Mouse (Mus musculus) heart, postnatal 4 days (tissue): Measurements from ENCODE around the gene Dnajb14. TPM values are rescaled to one million over a fixed set of nuclear protein-coding genes. Genes with fewer than 3 reads are reported as not detected.
"Not testable (repeated sequence)": the region's sequence is repeated elsewhere in the genome, so short reads cannot be mapped to it uniquely, and the experiment has no call there.

Experiments
- DNase-seq: peaks from one replicate; pipeline ENCODE4 v3.0.0; 2021
- total RNA-seq, 2 experiments: library from RNA; stranded (reverse); gene quantifications; 2 replicates each; pipeline ENCODE4 v1.2.3; 2021

Gene Dnajb14
- total RNA-seq, 2 experiments from 2014 or later, result 10.6 to 11.8 TPM

DNA sequence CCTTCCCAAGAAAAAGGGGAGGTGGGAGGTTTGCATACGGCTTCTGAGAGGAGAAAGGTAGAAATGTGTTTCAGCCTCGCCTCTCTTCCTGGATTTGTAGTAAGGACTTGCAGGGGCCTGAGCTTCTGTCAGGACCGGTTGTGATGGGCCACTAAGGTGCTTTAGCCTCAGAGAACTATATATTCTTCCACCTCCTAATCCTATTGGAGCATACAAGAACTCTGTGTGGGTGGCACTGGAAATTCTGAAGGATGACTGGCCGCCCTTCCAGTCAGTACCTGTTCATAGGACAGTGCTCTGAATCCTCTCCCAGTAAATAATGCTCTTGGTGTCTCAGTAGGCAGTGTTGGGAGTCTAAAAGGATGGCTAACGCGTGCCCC, 51.4 kb downstream of the Dnajb14 start:
- no peak for DNase-seq

DNA sequence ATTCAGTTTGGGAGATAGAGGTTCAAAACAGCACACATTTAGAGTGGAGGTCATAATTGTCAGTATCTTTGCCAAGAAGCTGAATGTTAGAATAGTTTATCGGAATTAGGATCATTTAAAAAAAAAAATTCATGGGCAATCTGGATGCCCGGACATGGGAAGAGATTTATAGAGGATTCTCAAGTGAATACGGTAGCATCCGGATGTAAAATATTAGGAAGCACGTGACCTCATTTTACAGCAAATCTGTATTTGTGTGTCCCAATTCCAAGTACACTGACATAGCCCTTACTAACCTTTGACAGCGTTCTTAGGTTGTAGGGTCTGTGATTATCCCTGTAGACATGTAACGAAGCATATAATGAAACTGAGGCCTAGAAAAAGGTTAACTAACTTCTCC, 51.9 kb downstream of the Dnajb14 start:
- DNase-seq, result no peak

DNA sequence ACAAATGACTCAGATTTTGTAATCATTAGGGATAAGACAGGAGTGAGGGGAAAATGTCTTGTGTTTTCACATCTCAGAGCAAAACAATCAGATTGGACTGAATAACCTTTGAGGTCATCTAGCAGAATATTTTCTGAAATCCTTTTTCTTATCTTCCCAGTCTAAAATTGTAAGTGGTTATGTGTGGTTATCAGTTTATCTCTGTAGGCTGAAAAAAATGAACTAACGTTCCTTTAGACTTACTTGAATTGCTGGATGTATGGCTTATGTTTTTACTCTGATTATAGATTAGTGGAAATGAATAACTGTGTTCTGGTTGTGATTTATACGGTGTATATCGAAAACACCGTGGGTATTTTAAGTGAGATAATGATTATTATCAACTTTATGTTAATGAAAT, 53.1 kb downstream of the Dnajb14 start:
- no peak for DNase-seq

DNA sequence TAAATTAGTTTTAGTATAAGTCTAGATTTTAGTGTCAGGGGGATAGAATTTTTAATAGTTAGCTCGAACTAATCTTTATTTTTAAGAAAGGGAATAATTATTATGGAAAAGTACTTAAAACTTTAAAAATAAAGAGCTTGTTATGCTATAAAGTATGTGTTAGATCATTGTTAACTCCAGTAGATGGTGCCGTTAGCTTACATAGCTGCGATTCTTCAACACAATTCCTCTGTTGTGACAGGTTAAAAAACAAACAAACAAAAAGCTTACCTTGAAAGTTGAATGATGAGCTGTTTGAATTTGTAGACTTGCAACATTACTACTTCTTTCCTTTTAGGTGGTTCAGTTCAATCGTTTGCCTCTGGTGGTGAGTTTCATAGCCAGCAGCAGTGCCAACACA, 59.5 kb downstream of the Dnajb14 start:
- no peak for DNase-seq

DNA sequence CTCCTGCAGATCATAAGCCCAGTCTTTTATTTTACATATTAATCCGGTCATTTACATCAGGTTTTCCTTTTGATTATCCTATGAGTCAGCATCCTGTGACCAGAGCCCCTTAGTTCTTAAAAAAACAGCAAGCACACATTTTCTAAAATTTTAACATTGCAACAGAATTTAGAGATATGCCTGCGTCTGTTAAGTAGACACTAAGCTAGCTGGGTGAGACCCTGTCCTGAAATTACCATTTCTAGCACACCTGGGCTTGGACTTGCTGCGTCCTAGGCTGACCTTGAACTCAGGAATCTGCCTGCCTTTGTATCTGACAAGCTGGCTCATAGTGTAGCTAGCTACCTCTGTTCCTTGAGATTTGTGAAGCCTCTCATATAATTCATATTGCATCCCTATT, 62.5 kb downstream of the Dnajb14 start:
- no peak for DNase-seq

DNA sequence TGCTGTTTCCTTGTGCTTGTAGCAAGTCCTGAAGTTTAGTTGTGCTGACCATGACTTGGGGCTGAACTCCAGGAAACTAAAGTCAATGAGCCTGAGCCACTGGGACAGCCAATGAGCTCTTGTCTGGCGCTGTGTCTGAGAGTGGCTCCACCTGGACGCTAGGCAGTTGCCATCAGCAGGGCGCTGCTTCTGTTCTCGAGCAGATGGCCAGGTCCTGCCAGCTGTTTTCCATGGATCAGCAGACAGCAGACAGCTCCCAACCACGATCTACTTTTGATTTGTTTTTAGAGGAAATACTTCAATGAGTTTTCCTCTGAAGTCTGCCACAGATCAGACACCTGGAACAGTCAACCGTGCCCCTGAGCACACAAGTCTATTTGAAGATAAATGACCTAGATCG, 65.3 kb downstream of the Dnajb14 start:
- DNase-seq, result no peak

DNA sequence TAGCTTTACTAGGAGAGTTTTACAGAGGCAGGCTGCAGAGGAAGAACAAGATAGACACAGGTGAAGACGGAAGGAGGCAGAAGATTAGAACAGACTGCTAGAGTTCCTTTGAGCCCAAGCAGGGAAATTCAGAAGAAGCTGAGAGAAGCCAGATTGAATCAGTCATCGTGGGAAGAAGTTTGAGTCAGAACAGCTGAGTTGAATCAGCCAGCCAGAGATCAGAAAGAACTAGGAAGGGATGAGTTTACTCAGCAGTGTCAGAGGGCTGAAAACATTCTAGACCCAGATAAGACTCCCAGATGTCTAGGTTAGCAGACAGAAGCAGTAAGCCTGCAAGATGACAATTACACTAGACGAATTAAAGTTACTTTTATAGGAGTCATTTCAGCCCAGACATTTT, 66.5 kb downstream of the Dnajb14 start:
- DNase-seq, result no peak

DNA sequence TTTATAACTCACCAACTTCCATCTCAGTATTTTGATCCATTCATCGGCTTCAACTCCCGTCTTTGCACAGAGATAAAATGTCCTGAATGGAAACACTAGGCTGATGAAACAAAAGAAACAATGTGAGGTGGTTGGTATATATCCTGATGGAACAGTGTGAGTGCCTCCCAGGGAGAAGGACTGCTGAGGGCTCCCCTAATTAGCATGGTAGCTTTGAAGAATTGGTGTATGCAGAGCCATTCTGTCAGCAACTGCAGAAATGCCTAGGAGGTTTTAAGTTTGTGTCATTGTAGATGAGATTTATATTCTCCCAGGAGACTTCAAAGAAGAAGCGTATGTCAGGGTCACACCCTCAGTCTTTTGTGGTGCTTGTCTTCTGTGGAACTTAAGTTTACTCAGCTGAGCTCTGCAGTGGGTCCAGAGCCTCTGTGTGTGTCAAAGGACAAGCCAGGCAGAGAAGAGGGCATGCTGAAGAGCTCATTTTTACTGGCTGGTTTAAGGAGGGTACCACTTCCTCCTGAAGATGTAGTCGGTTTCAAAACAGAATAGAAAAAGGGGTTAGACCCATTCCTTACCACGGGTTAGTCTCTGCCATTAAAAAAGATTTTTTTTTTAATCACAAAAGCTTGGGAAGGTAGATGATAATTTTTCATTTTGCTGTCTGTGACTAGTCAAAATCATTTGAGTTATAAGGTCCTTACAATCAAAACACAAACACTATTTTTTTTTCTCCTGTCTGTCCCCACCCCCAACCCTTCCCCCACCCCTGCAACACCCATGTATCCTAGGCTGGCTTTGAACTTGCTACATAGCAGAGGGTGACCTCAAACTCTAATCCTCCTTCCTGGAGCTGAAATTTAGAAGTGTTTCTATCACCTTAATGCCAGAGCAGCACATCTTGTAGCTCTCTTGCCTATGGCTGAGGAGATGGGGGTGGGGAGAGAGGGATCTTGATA, 68.4 kb downstream of the Dnajb14 start:
- DNase-seq, result no peak

DNA sequence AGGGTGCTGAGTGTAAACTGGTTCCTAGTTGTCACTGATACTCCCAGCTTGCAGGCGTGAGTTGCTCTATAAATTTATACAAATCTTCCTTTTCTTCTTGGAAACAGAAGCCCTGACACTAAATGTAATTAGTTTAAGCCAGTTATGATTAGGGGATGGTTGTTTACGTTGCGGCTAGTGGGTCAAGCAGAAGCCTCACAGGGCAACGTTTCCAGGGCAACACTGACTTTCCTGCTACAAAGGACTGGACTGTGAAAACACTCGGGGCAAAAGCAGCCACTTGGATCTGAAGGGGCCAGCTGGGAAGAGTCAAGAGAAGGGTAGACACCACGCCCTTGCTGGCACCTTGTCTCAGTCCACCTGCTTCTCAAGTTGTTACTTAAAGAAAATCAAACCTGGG, 69.1 kb downstream of the Dnajb14 start:
- DNase-seq, result no peak

DNA sequence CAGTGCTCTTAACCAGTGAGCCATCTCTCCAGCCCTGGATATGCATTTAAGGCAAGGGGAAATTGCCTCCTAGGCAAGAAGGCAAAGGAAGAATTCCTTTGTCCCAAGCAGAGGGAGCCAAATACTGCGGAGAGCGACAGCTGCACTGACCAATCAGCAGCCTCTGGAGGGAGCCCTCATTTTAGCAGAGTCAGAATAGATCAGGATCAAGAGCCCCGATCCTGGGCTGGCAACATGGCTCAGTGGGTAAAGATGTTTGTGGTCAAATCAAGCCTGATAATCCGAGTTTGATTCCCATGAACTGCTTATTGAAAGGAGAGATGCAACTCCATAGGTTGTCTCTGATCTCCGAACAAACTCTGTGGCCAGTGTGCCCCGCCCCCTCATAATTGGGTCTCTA, 71.1 kb downstream of the Dnajb14 start:
- DNase-seq, result peak; percentile 80

DNA sequence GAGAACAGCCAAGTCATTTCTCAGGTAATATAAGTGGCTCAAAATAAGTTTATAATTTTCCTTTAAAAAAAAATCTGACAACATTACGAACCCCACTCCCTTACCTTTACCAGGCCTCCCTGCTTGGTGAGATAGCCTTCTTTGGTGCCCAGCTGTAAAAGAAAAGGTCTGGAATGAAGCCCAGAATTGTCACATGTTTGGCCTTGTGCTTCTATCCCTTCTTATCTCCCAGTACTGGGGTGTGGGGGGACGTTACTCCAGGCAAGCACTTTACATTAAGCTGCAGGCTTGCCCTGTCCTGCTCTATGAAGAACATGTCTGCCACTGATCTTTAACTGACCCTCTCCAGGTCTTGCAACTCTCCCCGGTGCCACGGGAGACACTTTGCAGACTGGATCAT, 73.3 kb downstream of the Dnajb14 start:
- DNase-seq, result peak; percentile 75

DNA sequence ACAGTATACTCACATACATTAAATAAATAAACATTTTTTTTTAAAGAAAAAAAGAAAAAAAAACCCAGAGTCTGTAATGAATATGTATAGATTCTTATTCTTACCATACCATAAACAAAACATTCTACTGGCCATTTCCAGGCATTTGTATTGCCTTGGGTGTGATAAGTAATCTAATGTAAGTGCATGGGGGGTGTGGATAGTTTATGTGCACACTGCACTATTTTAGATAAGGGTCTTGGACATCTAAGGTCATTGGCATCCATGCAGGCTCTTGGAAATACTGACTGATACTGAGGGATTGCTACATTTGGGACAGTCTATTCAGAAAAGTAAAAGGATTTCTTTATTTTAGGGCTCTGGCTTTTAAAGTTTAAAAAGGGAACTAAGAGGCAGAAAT, 74.1 kb downstream of the Dnajb14 start:
- DNase-seq, result no peak

DNA sequence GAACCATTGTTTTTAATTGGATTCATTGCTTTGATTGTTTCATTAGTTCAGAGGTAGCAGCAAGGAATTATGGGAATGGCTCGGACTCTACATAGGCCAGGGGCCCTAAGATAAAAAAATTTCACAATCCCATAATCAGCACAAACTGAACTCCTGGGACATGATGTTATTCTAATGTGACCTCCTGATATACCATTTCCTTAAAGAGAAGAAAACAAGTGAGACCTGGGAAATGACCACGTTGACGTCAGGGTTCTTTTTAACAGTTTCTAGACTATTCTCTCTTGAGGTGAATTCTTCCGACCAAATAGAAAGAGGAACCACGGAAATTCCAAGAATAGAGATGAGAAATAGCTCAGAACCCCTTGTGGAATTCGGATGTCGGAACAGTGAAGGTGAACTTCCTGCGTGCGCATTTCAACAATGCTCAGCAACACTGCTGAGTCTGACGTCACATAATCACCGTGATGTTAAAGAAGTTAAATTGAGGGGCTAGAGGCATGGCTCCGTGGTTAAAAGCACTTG, 74.7 kb downstream of the Dnajb14 start:
- DNase-seq, result no peak

DNA sequence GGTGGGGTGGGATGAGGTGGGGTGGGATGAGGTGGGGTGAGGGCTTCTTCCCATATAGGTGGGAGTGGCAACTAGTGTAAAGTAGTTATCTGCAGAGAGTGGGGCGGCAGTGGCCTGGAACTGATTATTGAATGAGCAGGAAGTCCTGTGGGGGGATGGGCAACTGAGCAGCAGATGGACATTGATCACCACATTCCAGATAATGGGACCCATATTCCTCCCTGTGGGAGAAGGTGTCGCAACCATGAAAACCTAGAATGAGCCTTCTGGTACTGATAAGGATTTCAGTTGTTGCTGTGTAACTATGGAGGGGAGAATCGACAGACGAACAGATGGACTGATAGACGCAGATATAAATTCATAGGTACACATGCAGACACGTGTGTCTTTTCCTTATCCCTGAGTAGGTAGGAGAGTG, 76.3 kb downstream of the Dnajb14 start:
- DNase-seq, result no peak

DNA sequence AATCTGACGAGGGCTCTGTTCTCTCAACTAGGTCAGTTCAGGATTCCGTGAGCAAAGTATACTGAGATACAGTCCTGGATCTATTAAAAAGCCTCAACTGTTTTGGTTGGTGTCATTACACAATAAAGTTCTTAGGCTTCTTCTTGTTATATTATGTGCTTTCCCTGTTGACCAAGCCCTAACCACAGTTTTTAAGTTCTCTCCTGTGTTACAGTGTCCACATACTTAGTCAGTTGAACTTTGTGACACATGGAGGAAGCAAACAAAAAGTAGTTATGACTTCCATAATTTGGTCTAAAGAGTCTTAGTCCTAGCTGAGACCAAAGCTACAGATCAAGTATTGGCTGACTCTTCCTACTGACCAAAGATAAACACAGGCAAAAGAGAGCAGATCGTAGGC, 79.4 kb downstream of the Dnajb14 start:
- DNase-seq, result no peak

DNA sequence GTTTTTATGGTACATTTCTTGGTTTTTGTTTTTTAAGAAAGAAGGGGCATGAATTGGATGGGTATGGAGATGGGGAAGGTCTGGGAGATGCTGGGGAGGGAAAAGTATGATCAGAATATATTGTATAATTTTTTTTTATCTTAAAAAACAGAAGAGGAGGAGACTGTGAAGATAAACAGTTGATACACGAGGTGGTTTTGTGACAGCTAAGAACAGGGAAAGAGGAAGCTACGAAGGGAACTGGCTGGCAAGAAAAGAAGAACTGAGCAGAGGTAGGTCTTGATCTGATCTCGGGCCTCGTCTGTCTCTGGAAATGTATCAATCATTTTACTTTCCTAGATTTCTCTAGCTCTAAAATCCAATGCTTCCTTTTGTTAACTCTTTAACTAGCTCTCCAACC, 80.0 kb downstream of the Dnajb14 start:
- no peak for DNase-seq

DNA sequence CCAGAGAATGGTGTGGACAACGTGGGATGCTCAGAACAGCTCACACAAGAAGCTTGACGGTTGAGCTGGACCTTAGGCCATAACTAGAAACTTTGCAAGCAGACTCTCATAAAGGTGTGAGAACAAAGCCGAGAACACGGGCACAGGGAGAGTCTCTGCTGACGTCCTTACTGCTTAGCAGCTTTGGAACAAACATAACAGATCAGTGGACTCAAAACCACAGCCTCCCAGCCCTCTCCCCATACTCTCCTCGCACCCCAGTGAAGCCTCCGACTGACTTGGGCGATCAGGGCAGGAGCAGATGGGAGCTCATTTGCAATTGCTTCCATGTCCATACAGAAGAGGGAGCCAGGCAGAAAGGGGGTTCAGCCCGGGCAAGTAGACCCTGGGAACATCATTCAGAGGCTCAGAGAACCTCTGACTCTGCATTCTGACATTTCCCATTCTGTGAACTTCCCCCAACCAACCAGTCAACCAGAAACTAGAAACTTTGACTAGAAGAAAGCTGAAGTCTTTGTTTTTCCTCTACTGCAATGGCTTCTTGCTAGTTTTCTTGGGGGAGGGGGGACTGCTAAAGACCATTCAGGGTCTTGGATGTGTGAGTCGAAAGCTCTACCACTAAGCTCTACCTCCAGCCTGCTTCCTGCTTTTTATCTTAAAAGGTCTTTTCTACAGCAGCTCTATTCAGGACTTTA, 82.9 kb downstream of the Dnajb14 start:
- DNase-seq, result no peak

DNA sequence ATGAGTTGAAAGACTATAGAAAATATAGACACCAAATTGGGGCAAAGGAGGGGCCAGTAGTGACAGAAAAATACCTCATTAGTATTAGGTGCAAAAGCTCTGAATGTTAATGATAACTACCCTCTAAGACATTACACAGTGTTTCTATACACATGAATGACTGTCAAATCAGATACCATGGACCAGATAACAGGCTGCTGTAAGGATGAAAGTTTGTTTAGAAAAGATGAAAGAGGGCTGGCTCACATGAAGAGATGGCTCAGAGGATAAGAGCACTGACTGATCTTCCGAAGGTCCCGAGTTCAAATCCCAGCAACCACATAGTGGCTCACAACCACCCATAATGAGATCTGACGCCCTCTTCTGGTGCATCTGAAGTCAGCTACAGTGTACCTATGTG, 83.8 kb downstream of the Dnajb14 start:
- not testable (repeated sequence) for DNase-seq

DNA sequence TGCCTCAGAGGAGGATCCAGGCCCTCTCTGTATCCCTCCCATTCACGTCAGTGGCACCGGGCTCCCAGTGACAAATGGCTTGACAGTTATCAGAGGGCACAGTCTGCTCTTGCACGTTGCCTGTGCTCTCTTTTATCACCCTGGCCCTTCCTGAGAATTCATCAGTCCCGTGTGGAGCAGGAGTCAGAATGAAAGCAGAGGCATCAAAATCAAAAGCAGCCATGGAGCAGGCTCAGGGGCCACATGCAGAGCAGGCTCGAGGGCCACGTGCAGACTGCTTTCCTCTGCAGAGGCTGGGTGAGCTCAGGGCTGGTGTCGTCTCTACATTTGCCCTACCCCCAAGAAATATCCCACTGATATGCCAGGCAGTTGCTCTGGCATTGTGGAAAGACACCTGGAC, 84.3 kb downstream of the Dnajb14 start:
- no peak for DNase-seq

DNA sequence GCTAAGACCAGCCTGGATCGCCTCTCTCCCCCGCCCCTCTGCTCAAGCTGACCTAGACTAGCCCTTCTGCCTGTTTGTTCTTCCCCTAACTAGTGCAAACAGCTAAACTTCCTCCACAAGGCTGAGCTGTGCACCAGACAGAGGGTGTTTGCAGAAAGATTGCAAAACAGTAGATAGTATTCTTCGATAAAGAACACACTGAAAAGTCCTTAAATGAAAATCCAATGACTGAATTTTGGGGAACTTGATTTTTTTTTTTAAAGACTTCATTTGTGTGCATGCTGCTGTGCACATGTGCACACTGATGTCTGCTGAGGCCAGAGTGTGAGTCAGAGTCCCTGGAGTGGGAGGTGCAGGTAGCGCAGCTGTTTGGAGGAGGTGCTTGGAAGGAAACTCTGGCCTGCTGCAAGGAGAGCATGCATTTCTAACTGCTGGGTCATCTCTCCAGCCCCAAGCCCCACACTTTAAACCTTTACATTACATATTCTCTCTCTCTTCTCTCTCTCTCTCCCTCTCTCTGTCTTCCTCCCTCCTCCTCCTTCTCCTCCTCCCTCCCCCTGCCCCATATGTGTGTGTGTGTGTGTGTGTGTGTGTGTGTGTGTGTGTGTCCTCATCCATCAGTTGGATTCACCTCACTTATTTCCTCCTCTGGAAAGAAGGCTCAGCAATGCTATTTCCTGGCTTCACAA, 84.9 kb downstream of the Dnajb14 start:
- no peak for DNase-seq

DNA sequence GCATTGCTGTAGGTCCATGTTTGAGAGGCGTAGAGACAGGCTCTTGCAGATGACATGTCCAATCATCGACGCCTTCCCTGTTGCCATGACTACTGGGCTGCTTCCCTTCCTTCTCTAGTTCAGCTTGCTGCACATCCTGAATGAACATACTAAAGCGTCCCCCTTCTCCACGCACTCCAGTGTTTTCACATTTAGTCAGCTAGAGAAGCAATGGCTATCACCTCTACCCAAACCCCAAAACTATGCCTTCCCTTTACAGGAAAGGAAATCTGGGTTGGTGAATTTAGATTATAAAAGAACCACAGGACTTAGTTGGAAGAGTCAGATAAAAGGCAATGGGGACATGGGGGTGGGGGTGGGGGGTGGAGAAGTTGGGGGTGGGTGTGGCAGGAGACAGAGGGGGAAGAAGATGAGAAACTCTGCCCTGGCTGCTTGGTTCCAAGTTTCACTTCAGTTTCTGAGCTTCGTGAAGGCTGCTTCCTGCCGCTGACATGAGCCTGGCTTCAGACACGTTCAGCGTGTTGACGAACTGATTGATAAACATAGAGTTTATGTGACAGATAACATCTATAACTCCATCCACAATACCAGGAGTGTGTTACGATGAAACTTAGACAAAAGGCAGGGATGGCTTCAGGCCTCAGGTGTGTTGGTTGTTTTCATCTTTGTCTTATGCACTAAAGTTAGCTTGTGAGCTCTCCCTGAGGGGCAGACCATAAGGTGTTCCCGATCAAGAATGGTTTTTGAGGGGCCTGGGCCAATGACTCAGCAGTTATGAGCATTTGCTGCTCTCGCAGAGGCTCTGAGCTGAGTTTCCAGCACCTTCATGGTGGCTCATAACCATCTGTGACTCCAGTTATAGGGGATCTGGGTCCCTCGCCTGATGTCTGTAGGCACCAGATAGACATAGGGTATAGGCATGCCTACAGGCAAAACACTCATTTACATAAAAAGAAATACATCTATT, 85.7 kb downstream of the Dnajb14 start:
- DNase-seq, result peak; percentile 61
